Mouse (Mus musculus) adipocyte (in vitro differentiated cells): Measurements from ENCODE around the gene Nrd1.
A peak's percentile ranks its signal among the peaks of the same experiment; 100 is the strongest.

Experiments used
- DNase-seq: peaks from one replicate; pipeline ENCODE4 v3.0.0-alpha.2; 2016; ENCODE audit warnings: low spot score

Nrd1 gene

DNA sequence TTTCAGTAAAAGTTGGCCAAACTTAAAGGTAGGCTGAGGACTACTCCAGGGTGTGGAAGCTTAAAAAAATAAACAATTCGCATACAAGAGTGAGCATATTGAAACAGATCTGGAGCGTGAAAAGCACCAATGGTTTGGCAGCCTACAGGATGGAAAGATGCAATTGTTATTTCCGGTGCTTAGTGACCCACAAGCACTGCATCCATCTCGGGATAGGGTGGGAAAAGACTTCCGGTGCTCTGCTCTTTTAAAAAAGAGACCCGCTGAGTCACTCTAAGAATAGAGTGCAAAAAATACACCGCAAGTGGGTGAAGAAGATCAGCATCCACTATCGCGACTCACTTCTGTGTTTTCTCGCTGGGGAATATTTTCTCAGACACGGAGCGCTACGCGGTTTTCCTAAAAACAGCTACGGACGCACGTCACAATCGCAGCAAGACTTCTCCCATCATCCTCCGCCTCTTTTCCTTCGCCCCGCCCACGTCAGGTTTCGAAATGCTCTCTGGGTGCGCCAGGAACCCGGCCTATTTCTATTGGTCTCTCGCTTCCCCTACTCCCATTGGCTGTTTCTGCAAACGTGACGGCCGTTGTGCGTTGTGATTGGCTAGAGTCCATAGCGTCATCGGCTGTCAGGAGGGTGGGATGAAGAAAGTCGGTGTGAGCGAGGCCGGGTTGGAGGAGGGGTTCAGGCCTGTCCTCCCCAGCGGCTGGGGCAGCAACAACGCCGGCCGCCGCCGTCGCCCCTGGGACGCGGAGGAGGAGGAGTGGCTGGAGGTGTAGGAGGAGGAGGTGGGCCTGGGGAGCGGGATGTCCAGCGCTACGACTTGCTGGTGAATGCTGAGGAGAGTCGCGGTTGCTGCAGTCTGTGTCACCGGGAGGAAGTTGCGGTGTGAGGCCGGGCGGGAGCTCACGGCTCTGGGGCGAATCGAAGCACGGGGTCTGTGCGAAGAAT, at the start of gene Nrd1:
Gene Nrd1 (plus strand): TSS at position 657 of the 952 bp plus-strand sequence.
- peak; percentile 100 for DNase-seq

DNA sequence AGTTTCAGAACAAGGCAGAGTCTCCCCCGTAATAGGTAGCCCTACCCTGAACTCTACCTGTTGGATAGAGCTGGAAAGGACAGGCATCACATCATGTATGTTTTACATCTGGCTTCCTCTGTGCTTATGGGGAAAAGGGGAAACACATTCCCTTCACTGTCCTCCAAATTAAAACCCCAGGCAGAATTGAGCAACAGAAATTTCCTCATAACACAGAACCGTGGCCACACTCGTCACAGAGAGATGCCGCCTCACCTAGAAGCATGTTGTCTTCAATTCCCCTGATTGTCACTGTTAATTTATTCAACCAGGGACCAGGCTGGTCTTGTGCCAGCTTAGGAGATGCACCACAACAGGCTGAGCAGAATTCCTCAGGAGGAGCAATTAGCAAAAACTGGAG, 48.8 kb upstream of the Nrd1 start:
- no peak for DNase-seq

DNA sequence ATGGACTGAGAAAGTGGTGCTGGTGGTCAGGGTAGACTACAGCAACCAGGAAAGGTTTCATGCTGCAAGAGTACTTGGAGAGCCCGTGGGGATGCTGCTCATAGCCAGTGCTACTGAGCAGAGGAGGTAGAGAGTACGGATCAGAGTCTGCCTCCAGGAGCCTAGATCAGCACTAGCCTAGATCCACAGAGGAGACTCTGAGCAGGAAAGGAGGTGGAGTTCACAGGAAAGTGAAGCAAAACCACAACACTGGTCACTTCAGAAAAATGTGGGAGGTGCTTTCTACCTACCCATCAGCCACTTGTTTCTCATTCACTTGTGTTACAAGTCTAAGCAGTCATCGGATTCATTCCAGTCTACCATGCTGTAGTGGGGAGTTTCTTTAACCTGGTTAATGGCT, 40.8 kb upstream of the Nrd1 start:
- no peak for DNase-seq

DNA sequence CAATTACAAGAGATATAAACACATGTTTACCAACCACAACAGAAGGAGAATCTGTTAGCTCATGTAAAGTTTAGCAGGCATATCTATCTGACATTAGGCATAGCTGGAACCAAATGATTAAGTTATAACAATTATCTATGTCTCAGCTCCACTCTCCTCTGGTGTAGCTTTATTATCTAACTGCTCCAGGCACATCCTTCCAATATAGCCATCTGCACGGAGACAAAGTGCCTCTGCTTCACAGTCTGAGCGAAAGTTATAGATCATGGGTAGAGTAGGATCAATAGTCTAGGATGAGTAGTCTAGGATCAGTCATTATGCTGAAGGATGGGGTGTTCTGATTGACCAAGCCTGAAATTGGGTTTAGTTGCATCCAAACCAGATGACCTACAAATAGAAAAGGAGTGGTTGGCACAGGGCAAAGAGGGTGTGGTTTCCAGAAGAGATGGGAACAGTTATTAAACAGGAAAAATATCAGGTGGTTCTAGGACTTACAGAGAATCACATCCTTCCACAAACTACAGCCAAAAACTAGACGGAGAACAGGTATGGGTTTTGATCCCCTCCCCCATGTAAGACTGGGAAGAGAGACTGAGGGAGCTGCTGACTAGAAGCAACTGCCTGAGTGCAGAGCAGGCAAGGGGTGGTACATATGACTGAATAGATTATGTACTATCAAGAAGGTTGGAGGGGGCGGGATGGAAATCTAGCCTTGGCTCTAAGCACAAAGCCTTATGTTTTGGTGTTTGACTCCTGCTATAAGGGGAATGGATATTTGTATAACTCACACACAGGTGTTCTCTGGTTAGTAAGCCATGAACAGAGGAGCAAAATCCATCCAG, 39.6 kb upstream of the Nrd1 start:
- no peak for DNase-seq

DNA sequence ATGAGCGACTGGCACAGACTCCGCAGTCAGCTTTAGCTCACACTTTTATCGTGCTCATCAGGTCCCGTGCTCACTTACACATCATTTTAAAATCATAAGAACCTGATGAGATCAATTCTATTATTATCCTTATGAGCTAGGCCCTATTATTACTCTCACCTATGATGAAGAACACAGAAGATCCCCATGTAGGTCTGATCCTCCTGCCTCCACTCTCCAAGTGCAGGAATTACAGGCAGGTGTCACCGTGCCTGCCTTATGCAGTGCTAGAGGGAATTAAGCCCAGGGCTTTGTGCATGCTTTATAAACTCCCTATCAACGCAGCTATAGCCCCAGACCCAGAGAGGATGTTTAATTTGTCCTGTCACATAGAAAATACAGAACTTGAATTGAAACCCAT, 37.4 kb upstream of the Nrd1 start:
- no peak for DNase-seq

DNA sequence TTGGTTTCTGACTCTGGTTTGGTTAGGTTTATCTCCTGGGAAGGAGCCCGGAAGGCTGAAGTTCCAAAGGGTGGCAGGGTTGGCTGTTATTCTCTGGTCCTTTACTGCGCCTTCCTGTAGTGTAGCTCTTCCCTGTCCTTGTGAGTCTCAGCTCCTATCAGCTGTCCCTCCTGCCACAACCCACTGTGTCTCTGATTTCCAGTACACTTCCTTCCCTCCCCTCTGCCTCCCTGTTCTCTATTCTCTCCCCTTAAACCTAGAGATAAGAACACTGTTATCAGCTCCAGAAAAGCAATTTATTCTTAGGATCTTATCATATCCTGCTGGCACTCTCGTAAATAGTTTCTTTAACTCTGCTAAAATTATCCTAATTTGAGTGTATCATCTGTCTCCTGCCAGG, 30.9 kb upstream of the Nrd1 start:
- no peak for DNase-seq

DNA sequence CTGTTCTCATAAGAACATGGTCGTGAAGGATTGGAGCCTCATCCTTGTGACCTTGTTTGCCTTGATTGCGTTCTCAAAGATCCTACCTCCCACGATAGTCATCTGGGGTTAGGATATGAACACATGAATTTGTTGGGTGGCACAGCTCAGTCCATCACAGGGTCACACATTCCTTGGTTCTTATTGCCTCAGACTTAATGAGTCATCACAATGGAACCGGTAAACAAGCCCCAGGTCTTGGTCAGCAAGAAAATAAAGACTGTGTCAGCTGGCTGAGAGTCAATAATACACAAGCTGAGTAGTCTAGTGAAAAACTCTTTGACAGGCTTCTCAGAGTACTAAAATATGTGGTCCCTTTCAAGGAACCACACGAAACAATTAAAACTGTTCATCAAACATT, 29.4 kb upstream of the Nrd1 start:
- DNase-seq = peak; percentile 37

DNA sequence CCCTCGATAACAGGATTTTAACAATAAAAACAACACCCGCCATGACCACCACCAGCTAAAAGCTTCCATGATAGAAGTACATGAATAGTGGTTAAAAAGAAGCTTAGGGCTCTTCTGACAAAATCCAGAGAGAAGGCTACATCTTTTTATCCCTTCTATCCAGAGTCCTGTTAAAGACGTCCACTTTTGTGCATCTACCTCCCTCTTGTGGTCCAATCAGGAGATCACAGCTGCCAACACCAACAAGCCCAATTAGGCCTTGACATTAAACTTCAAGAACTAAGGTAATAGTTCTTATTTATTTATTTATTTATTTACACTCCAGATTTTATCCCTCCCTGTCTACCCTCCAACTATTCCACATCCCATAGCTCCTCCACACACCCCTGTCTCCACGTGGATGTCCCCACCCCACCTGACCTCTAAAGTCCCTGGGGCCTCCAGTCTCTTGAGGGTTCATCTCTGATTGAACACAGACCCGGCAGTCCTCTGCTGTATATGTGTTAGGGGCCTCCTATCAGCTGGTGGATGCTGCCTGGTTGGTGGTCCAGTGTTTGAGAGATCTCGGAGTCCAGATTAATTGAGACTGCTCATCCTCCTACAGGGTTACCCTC, 23.9 kb upstream of the Nrd1 start:
- peak; percentile 76 for DNase-seq

DNA sequence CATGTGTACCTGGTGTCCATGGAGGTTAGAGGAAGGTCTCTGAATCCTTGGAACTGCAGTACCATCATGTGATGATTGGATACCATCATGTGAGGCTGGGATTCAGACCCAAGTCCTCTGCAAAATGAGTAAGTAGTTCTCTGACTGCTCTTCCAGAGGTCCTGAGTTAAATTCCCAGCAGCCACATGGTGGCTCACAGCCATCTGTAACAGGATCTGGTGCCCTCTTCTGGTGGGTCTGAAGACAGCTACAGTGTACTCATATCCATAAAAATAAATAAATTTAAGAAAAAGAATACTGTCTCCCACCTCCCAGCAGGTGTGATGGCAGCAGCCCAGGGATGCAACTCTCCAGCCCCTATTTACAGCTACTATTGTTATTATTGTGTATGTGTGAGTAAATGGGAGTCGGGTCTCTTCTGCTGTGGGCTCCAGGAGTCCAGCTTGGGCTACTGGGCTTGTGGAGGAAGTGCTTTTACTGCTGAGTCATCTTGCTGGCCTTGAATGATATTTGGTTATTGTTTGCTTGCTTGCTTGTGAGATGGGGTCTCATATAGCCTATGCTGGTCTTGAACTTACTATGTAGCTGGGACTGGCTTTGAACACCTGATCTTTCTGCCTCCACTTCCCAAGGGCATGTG, 13.5 kb upstream of the Nrd1 start:
- DNase-seq = no peak

DNA sequence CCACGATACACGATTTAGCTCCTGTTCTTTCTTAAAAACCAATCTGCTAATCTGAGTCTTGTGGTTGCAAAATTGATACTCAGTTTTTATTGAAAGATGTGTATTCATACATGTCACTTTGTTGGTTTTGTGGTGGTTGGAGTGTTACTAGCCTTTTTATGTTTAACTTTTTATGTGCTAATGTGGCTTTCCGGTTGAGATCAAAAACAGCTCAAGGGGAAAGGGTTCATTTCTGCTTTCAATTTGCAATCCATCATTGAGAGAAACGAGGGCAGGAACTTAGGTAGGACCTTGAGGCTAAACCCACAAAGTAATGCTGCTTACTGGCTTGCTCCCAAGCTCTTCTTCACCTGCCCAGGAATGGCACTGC, 13.0 kb upstream of the Nrd1 start:
- DNase-seq = no peak

DNA sequence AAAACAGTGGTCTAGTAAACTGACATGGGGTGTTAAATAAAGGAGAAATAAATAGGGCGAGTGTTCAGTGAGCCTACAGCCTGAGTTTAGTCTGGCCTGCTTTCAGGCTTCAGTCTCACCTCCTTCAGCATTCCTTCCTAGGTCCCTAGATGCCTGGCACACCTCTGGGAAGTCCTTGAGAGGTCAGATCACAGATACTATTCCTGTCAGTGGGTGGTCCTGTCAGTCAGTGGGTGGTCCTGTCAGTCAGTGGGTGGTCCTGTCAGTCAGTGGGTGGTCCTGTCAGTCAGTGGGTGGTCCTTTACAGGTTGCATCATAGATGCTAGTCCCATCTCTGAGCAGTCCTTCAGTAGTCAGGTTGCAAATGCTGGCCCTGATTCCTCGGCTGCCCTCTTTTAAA, 11.0 kb upstream of the Nrd1 start:
- no peak for DNase-seq

DNA sequence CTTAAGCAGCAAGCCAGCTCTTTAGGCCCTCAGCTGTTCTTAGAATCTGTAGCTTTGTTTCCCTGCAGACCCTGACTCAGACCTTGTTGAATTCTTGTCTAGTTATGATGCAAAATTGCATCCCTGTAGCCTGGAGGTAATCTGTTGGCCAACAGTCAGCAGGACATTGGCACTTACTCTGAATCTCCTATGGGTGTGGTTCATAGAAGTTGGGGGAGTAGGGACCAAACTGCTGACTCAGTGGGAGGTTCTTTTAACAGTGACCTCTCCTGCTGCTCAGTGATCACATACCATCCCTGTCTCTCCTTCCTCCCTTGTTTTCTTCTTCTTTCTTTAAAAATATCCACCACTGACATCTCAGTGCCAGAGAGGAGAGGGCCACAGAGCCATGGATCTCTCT, 10.4 kb upstream of the Nrd1 start:
- no peak for DNase-seq

DNA sequence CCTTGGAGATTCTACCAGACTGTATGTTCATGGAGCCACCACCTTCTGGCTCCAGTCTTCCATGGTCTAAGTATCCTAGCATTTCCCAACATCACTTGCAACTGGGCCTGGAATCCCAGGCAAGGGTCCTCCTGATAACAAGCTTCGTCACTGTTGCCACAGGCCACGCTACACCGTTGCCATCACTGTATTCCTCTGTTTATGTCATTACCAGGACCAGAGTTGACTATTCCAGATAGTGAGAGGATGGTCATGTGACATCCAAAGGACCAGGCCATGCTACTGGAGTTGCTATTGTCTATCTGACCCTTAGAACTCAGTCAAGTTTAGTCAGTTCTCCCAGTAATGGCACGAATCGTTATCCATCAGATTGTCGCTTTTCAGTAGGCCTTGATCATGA, 9.9 kb upstream of the Nrd1 start:
- DNase-seq = no peak

DNA sequence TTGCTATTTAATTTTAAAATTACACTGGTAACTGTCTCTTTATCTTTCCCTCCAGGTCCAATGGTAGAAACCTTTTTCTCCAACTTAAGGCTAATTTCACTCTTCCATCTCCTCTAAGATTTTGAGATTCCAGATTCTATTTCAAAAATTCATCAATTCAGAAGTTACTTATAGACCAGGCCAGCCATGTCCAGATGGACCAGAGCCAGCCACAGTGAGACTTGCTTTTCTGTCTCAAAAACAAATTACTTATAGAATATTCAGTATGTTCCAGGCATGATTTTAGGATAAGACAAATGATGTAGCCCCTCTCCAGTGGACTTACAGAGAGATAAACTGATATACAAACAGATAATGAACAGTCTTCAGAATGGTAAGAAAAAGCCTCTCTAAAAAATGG, 8.6 kb upstream of the Nrd1 start:
- no peak for DNase-seq

DNA sequence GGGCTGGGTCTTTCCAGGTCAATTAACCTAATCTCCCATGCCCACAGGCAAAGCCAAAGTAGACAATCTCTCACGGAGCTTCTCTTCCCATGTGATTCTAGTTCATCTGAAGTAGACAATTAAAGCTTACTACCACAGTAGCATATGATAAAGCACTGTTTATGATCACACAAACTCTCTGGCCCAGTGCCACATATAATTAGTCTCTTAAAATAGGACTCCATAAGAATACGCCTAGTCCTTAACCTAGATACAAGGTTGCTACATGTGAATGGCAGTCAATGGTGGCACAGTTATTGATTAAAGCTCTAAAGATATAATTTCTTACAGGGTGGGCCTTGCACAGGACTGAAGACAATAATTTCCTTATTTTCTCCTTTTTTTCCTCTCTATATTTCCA, 7.5 kb upstream of the Nrd1 start:
- DNase-seq = no peak

DNA sequence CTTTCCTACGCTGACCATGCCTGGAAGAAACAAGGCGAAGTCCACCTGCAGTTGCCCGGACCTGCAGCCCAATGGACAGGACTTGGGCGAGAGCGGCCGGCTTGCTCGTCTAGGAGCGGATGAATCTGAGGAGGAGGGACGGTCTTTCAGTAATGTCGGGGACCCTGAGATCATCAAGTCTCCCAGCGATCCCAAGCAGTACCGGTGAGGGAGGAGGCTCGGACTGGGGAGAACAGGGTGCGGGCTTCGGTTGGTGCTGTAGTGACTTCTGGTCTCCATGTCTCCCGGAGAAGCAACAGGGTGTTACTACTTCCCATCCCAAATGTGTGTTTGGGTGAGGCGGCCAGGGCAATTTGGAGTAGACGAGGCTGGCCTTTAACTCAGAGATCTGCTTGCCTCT, 506 bp downstream of the Nrd1 start:
- peak; percentile 42 for DNase-seq

DNA sequence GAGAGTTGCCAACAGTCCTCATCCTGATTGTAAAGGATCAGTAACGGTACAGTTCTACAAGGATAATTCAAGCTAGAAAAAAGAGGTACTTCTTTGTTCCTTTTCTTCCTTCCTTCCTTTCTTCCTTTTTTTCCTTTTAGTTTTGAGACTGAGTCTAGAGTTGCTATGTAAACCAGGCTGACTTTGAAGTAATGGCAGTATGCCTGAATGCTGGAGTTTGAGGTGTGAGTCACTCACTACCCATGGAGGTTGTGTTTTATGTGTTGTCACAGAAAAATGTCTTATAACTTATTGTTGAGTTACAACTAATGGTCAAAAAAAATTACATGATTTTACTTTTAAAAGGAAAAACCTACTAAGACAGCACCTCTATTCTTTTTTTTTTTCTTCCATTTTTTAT, 7.6 kb downstream of the Nrd1 start:
- DNase-seq = peak; percentile 8

DNA sequence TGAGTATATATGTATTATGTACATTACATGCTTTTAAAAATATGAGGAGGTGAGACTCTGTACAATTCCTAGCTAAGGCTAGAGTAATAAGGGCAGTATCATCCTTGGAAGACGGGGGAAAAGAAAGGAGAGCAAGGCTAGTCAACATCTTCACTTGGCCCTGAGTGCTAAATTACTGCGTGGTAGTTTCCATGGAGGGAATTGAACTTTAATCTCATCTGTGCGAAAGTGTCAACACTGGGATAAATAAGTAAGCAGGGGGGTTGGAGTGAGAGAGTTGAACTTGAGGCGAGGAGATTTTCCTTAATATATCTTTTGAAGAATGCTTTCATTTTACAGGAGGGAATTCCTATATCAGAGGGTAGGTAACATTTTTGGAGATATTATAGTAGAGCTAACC, 13.6 kb downstream of the Nrd1 start:
- no peak for DNase-seq

DNA sequence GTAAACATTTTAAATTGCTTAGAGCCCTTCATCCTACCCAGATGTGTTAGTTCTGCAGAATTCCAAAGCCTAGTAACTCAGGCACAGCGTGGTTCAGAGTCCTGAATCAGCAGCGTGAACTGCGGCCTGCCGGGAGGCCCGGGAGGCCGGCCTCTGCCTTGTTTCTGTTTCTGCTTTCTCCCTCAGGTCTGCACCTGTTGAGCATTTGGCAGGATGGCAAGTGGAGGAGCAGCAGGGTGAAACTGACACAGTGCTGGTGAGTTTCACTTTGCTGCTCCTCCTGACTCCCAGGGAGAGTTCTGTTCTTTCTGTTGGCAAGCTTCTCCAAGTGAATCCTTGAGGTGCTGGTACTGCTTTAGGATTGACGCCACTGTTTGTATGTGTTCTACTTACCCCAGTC, 17.0 kb downstream of the Nrd1 start:
- DNase-seq = peak; percentile 10

DNA sequence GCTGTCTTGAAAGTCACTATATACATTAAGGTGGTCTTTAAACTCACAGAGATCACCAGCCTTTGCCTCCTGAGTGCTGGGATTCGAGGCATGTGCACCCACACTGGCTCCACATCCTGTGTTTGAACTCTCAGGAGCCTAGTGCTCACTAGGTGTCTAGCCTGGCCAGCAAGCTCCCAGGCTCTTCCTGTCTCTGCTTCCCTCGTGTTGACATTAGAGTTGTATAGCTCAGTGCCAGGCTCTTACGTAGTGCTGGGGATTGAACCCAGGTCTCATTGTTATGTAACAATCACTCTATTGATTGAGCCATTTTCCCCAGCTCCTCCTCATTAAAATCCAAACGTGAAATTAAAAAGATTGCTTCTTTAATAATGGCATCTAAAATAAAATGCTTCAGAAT, 18.8 kb downstream of the Nrd1 start:
- no peak for DNase-seq

DNA sequence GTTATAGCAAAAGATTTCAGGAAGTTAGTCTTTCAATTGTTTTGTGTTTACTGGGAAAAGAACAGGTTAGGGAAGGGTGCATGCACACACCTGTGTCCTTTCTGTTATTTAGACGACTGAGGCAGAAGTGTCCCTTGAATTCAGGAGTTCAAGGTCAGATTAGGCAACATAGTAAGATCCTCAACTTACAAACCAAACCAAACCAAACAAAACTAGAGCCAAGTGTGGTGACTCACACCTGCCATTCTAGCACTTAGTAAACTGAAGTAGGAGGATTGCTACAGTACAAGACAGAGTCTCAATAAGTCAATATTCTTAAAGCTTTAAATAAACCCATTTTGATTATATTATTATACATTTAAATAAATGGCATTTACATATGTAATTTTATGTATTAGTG, 21.5 kb downstream of the Nrd1 start:
- peak; percentile 16 for DNase-seq

DNA sequence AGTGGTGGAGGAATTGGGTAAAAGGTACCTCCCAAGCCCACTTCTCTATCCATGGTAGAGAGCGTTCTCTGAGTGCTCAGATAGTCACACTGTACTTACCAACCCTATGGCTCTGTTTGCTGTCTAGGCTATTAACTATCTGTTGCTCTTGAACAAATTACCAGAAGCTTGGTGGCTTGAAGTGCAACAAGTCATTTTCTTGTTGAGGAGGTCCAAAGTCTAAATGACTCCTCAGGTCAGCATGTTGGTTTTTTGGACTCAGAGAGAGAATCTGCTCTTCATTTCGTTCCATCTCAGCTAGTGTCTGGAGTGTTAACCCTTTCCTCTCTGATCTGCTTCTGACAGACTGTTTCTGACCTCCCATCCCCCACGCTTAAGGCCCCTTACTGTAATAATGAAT, 24.6 kb downstream of the Nrd1 start:
- DNase-seq = no peak
